Mouse (Mus musculus) cerebellum, adult 2 months (tissue): ENCODE measurements around the gene Large2. TPM values are rescaled to one million over a fixed set of nuclear protein-coding genes. Genes with fewer than 3 reads are reported as not detected.

Source experiments
- DNase-seq, 2 experiments: peaks; one replicate each; pipeline ENCODE4 v3.0.0; 2021
- H3K27ac ChIP-seq: fragments of 200-500 bp; 2 replicates; pipeline ENCODE4 v1.5.1; 2012; ENCODE audit warnings: low read length, control low read depth, inconsistent platforms; ENCODE audit not compliant: insufficient read depth
- H3K27me3 ChIP-seq: fragments of 200-500 bp; 2 replicates; pipeline ENCODE4 v1.6.1; 2012; ENCODE audit warnings: inconsistent platforms, mild to moderate bottlenecking, low read length, moderate library complexity; ENCODE audit not compliant: control insufficient read depth, insufficient read depth
- H3K4me1 ChIP-seq: fragments of 200-500 bp; 2 replicates; pipeline ENCODE4 v1.6.1; 2011; ENCODE audit warnings: low read length; ENCODE audit not compliant: control insufficient read depth, insufficient read depth
- H3K4me3 ChIP-seq: fragments of 200-500 bp; replicated peaks from 2 replicates; pipeline ENCODE3; 2011; ENCODE audit warnings: mild to moderate bottlenecking, low read depth, low read length, control low read depth; ENCODE audit not compliant: insufficient read depth
- CTCF ChIP-seq: fragments of 200-500 bp; IDR thresholded peaks from 2 replicates; pipeline ENCODE4 v1.5.1; 2011; ENCODE audit warnings: low read depth, mild to moderate bottlenecking, control low read depth, low read length, moderate library complexity, borderline replicate concordance; ENCODE audit not compliant: insufficient read depth
- POLR2A ChIP-seq: fragments of 200-500 bp; IDR thresholded peaks from 2 replicates; pipeline ENCODE4 v1.6.1; 2011; ENCODE audit warnings: low read length, control low read depth, borderline replicate concordance; ENCODE audit not compliant: insufficient read depth
- WGBS: fragments of 180-500 bp; shearing (Covaris S2); methylation state at CpG from one replicate; pipeline ENCODE4 v1.1.7; 2018; 5-methylcytosine and 5-hydroxymethylcytosine counted together
- polyA plus RNA-seq: library from polyadenylated mRNA; depleted of rRNA; stranded (reverse); fragments of >200 nt; gene quantifications from 2 replicates; pipeline ENCODE4 v1.2.3, GENCODE M21; 2012

The Large2 gene
- polyA plus RNA-seq, 1 experiment, result 0.62 TPM

DNA sequence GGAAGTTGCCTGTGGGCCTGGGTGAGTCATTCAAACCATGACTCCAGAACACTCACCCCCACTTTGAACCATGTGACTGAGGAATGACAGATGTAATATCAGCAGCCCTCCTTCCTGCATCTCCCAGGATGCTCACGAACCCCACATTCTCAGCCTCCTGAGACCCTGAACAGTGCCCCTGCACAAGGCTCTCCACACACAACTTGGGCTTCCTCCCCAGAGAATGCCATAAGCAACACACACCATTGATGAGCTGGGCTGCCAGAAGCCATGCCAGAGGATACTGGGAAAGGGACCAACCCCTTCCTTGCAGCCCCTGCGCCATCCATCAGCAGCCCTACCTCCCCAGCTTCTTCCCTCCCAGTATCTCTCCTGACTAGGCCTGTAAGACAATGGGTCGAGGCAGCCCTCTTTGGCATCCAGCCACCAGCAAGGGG lies 13.4 kb upstream of the Large2 start:
- peak overlapping the region; percentile 38 for H3K4me3 ChIP-seq
- peak in 1 of 2 experiments; percentile 39 for DNase-seq
- WGBS, result 13% methylated on average over 3 of the region's 3 CpGs
- no peaks in the 10 kb centered on the region for H3K27me3 ChIP-seq
- peaks cover 68% of the 10 kb centered on the region for H3K4me1 ChIP-seq
- TF ChIP-seq CTCF (no peak), POLR2A (no peak)
- peak overlapping the region; percentile 81 for H3K27ac ChIP-seq

DNA sequence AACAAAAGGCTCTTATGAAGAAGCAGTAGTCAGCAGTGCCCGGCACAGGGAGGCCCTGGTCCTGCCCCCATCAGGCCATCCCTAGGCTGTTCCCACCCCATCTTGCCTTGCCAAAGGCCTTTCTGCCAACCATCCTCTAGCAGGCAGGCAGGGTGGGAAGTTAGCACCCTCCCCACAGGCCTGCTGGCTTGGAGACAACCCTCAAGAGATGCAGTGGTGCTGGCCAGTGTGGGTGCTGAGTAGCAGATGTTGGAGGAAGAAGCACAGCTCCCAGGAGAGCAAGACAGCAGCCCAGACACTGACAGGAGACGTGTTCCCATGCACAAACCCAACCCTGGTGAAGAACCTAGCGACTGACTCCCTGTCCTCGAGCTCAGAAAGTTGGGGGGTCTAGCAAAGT lies 13.0 kb upstream of the Large2 start:
- TF ChIP-seq POLR2A, result no peak
- no peak for TF ChIP-seq CTCF
- peaks cover 68% of the 10 kb centered on the region for H3K4me1 ChIP-seq
- no peak overlapping the region for H3K4me3 ChIP-seq
- peak overlapping the region; percentile 81 for H3K27ac ChIP-seq
- H3K27me3 ChIP-seq, result no peaks in the 10 kb centered on the region
- peak in 1 of 2 experiments; percentile 57 for DNase-seq
- 39% methylated on average over 4 of the region's 4 CpGs for WGBS

- Histone ChIP-seq H3K27ac (peak overlapping the region; percentile 81; the same call in 1 of the 2 replicates), H3K4me3 (no peak overlapping the region), H3K27me3 (no peaks in the 10 kb centered on the region), H3K4me1 (peaks cover 69% of the 10 kb centered on the region)
- WGBS, result 82% methylated on average over 30 of the region's 30 CpGs
- DNase-seq, result no peak
- TF ChIP-seq CTCF (no peak), POLR2A (no peak)
Observed at GRCm38 (mm10) chr2:92386821-92387570, 12.3 kb upstream of the Large2 start.

- 30% methylated on average over 22 of the region's 22 CpGs for WGBS
- TF ChIP-seq CTCF (no peak), POLR2A (no peak)
- no peaks in the 10 kb centered on the region for H3K27me3 ChIP-seq
- H3K27ac ChIP-seq, result peak overlapping the region; percentile 5
- H3K4me3 ChIP-seq, result no peak overlapping the region
- H3K4me1 ChIP-seq, result peaks cover 71% of the 10 kb centered on the region
- peak in 1 of 2 experiments; percentile 58 for DNase-seq
Observed at GRCm38 (mm10) chr2:92385113-92386051, 10.7 kb upstream of the Large2 start.

- DNase-seq, result no peak
- TF ChIP-seq POLR2A (no peak), CTCF (no peak)
- H3K27ac ChIP-seq, result no peak overlapping the region
- WGBS, result 72% methylated on average over 4 of the region's 4 CpGs
- H3K4me1 ChIP-seq, result peaks cover 72% of the 10 kb centered on the region
- H3K27me3 ChIP-seq, result no peaks in the 10 kb centered on the region
- H3K4me3 ChIP-seq, result no peak overlapping the region
Observed at GRCm38 (mm10) chr2:92384101-92384500, 9.4 kb upstream of the Large2 start.

- no peaks in the 10 kb centered on the region for H3K27me3 ChIP-seq
- peaks cover 66% of the 10 kb centered on the region for H3K4me1 ChIP-seq
- 79% methylated on average over 4 of the region's 4 CpGs for WGBS
- peak overlapping the region; percentile 49 for H3K27ac ChIP-seq
- no peak overlapping the region for H3K4me3 ChIP-seq
- no peak for TF ChIP-seq CTCF
- no peak for TF ChIP-seq POLR2A
- DNase-seq, result no peak
Observed at GRCm38 (mm10) chr2:92382759-92383158, 8.1 kb upstream of the Large2 start.

DNA sequence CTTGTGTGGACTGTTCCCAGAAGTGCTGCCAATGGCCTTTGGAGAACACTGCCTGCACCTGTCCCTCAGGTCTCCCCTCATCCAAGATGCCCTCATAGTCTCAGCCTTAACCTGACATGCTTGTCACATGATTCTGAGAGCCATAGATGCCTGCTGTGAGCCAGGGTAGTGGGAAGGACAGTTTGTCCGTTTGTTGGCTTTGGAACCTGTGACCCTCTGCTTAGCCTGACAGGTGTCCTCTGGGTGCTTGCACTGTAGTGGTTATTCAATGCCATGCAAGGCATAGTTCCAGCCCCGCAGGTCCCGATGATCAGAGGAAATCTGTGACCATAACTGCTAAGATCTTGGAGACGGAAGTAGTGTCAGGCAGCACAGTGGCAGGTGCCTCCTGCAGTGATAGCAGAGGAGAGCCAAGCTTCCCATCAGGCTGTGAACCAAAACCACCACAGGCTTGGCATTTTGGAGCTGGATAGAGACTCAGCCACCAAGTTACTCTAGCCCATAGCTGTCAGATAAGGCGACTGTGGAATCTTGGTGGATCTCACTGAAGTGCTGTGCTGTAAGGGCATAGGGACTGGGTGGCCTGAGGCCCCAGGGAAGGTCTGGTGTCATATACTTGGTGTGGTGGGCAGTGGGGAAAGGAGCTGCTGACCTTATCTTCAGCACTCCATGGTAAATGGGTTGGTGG lies 7.4 kb upstream of the Large2 start, which contains the start of gene 1700029I15Rik:
Gene 1700029I15Rik, plus strand, starts transcription at position 638 of the 688 bp plus-strand sequence.
- TF ChIP-seq POLR2A (no peak), CTCF (no peak)
- DNase-seq, result peak; percentile 63 to 72
- 15% methylated on average over 5 of the region's 5 CpGs for WGBS
- Histone ChIP-seq H3K4me1 (peaks cover 60% of the 10 kb centered on the region), H3K27me3 (no peaks in the 10 kb centered on the region), H3K27ac (peak within 1 kb of the TSS; percentile 49), H3K4me3 (no peak within 1 kb of the TSS)
